Mouse (Mus musculus) heart, postnatal 14 days (tissue): ENCODE results near the gene Hbq1b. TPM values are rescaled to one million over a fixed set of nuclear protein-coding genes. Genes with fewer than 3 reads are reported as not detected.

ENCODE experiments used
- DNase-seq, 2 experiments: peaks; one replicate each; pipeline ENCODE4 v3.0.0; 2021 to 2022
- intact Hi-C: fragments of 180-260 bp; cut with DNase I; formaldehyde crosslinking; loops from one replicate; pipeline ENCODE4 v1.15.1; 2025
- long read RNA-seq, 2 experiments: library from polyadenylated mRNA; stranded (forward); transcript quantifications; one replicate each; pipeline ENCODE4 v2.0.0; 2021
- total RNA-seq, 2 experiments: library from RNA; stranded (reverse); gene quantifications; 2 replicates each; pipeline ENCODE4 v1.2.3; 2021

Hbq1b gene
- total RNA-seq, result 1 to 10 TPM; 2.9 TPM
- long read RNA-seq, experiment 1, partial matches to known transcripts, result 1 of 2 reads
- long read RNA-seq, experiment 1, other reads (novel, unspliced or antisense), result 0 of 2 reads
- long read RNA-seq, experiment 2, result 0 reads

DNA sequence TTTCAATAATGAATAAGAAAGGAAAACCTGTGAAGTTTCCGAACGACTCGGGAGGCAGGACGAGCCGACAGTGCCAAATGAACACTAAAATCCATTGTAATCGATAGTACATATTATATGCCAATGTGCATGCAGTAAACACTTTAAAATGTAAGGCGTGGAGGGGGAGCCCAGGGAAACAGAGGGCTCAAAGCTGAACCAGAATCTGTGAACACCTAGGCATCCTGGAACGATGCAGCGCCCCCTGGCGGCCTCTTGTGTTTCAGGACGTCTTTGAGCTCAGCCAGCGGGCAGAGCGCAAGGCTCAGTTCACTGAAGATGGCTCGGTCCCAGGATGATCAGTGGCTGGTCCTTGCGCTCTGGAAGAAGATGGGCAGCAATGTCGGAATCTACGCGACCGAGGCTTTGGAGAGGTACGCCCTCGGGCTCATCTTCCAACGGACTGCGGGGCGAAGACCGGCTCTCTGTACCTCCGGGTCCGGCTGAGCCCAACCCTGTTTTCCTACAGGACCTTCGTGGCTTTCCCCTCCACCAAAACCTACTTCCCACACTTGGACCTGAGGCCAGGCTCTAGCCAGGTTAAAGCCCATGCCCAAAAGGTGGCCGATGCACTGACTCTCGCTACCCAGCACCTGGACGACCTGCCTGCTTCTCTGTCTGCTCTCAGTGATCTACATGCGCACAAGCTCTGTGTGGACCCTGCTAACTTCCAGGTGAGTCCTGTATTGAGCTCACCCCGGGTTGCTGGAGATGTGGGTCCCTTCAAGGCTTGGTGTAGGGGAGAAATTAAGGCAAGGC lies at the start of gene Hbq1b:
Gene Hbq1b (plus strand): TSS at position 271 of the 798 bp plus-strand sequence.
- intact Hi-C loops, result loop anchor here (1.0 to 5.0 kb wide), 3 partner anchors 35 to 104 kb away; no protein-coding TSS in a partner anchor
- peak; percentile 72 to 83 for DNase-seq

- DNase-seq, result no peak
- intact Hi-C loops, result no loop called here
Observed at GRCm38 (mm10) chr11:32237411-32237795, 49.4 kb upstream of the Hbq1b start.

DNA sequence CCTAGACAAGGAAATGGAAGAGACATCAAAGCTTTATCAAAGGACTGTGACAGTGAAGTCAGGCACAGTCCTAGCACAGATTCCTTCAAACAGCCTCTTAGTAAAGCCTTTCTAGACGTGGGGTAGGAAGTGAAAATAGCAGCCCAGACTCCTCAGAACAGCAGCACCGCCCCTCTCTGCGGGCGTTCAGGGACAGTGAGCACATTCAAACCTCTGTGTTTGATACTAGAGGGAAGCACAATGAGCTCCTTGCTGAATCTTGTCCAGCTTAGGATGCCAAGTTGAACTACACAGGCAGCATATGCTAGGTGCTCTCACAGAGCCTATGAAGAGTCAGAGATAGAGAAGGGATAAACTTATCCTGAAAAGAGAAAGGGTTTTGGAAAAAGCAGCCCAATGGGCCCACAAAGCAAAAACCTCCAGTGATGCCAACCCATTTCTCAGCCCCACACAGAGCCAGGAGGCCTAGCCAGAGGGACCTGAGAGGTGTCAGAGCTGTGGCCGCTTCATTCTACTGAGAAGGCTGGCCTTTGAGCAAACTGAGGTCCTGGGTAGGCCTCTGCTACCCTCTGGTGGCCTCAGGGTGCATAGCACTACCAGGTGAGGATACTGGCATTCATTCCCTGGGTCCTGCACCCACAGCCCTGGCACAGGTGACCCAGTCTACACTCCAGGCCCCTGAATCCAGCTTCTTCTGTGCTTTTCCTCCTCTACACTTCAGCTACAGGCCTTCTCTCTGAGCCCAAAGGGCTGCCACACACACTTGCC lies 48.5 kb upstream of the Hbq1b start:
- intact Hi-C loops, result loop anchor here (1.0 to 2.0 kb wide), 3 partner anchors 21 to 55 kb away; partner anchors contain the start of gene Hbq1b
- peak; percentile 71 to 81 for DNase-seq

- DNase-seq, result no peak
- intact Hi-C loops, result no loop called here
Observed at GRCm38 (mm10) chr11:32241391-32241790, 45.4 kb upstream of the Hbq1b start.

DNA sequence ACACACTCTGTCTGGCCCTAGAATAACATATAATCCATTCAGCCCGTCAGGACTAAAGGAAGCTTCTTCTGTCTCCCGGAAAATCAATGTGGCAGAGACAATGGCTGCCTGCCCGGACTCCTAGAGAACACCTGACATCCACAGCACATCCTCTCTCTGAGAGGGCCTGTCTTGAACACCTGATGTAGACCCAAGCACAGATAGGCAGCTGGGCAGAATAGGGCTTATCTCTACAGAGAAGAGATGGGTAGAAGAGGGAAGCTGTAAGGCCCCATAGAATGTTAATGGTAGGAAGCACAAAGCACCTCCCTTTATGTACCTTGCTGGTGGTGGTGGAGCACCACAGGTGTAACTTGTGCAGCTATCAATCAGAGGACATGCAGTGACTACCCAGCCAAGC lies 44.6 kb upstream of the Hbq1b start:
- intact Hi-C loops, result no loop called here
- DNase-seq, result no peak

DNA sequence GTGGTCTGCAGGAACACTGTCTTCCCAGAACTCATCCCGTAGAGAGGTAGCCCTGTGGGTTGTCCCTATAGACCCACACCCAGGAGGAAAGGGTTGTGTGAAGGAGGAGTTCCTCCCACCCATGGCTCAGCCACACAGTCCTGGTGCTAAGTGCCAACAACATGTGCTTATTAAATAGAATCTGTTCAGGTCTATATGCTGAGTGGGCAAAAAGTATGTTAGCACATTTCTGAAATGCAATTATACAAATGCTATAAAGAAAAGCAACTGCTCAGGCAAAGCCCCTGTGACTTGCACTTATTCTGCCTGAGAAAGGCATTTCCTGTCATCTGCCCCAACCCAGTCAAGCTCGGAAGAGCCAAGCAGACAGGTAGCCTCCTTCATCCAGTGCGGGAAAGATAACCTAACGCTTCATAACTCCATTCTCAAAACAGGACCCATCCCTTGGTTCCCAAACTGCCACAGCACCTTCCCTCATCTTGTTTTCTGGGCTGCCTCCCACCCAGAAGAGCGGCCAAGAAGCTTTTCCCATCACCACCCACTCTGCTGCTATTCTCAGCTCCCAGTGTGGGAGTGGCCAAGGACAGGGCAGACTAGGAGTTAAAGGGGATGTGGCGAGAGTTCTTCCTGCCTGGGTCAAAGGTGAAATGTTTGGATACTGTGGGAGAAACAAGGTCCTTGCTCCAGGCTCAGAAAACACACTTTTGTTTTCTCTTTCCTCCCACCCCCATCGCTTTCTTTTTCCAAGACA lies 43.4 kb upstream of the Hbq1b start:
- intact Hi-C loops, result no loop called here
- DNase-seq, result no peak

- DNase-seq, result peak; percentile 47 to 60
- intact Hi-C loops, result no loop called here
Observed at GRCm38 (mm10) chr11:32244064-32244463, 42.7 kb upstream of the Hbq1b start.

DNA sequence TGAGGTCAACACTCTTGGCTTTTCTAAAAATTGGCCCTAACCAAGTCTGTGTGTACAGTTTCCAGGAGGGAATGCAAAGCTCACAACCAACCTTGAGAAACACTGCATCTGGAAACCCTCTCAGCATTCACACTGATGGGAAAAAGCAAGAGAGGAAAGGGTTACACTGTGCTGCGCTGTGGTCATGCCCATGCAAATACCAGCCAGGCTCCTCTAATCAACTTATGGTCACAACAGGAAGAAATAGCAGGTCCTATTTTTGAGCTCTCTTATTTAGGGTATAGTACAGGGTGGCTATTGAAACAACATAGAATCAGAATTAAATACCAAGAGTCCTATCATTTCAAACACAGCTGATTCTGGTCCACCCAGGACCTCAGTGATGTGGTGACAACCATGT lies 42.1 kb upstream of the Hbq1b start:
- intact Hi-C loops, result no loop called here
- no peak for DNase-seq

DNA sequence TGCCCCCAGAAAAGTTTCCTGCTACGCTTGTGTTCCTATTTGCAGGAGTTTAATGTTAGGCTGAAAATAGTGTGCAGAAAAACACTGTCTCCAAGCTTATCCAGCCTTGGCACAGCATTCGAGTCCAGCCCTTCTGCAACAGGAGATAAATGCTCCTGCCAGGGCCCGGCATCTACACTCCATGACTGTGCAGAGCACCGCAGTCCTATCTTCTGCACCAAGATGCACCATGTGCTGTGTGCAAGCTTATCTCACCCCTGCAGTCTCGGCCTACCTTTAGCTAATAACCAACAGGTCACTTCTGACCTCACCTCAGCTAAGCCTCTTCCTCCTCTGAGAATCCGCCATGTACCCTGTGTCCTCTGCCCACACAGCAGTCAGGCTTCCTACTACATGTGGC lies 41.2 kb upstream of the Hbq1b start:
- DNase-seq, result no peak
- intact Hi-C loops, result no loop called here

- DNase-seq, result no peak
- intact Hi-C loops, result no loop called here
Observed at GRCm38 (mm10) chr11:32247068-32247467, 39.7 kb upstream of the Hbq1b start.

DNA sequence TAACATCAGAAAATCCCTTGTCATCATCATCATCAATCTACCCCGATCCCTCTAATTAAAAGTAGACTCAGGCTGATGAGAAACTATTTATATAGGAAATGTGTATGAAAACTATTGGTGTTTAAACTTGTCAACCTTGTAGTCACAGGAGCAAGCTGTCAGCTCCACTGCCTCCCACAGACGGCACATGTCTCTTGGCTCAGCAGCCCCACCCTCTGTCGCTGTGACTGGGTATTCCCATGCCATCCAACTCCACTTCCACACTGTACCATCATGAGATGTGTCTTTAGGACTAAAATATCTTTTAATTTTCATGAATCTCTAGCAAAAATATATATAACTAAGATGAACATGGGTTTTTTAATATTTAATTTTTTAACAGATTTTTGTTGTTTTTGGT lies 38.4 kb upstream of the Hbq1b start:
- DNase-seq, result no peak
- intact Hi-C loops, result no loop called here

DNA sequence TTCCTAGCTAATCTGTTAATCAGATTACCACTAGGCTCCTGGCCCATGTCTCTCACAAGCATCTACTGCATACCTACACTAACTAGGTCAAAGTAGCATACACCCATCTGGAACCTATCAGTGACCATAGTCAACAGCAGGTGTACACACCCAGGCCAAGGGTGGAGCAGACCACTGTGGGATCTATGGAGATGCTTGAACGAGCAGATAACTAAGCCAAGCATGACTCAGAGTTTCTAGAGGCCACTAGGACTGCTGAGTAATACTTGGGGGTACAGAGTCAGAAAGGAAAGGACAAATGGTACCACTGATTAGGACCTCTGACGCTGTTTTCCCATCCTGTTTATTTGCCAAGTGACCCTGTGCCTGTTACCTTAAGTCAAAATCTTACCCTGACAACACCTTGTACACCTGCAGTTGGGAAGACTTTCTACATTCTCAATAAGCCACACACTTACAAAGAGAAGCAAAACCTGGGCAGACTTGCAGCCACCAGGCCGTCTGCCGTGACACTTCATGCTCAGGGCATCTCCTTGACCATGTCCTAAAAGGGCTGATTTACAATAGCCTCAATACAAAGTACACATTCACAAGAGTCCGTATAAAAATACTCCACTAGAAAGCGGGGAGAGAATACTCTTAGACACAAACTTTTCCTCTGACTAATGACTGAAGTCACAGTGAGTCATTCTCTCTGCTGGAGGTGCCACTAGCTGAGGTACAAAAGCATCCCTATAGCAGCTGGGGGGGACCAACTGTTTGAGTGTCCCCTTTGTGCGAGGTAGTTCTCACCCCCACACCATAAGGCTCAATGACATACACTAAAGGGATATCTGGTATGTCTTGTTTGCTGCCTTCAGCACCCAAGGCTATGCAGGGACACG lies 35.6 kb upstream of the Hbq1b start:
- intact Hi-C loops, result no loop called here
- no peak for DNase-seq

- intact Hi-C loops, result no loop called here
- DNase-seq, result no peak
Observed at GRCm38 (mm10) chr11:32253121-32253520, 33.6 kb upstream of the Hbq1b start.

GRCm38 (mm10) chr11:32256146-32256545 lies 30.6 kb upstream of the Hbq1b start:
- intact Hi-C loops, result no loop called here
- DNase-seq, result no peak

DNA sequence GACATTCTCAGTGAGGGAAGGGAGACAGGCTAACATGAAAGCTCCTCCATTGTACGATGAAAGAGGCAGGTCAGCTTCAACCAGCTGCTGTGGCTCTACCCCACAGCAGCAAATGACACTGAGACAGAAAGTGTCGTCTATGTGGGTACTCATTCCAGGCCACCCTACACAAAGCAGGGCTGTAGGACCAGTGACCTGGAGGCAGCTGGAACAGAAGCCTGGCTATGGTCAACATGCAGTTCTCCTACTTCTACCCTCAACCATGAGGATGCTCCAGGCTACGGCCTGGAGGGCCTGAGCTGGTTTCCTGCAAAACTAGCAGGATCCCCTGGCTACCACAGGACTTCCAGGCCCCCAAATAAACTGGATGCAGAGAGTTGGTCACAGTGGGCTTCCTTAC lies 30.2 kb upstream of the Hbq1b start:
- DNase-seq, result no peak
- intact Hi-C loops, result no loop called here

DNA sequence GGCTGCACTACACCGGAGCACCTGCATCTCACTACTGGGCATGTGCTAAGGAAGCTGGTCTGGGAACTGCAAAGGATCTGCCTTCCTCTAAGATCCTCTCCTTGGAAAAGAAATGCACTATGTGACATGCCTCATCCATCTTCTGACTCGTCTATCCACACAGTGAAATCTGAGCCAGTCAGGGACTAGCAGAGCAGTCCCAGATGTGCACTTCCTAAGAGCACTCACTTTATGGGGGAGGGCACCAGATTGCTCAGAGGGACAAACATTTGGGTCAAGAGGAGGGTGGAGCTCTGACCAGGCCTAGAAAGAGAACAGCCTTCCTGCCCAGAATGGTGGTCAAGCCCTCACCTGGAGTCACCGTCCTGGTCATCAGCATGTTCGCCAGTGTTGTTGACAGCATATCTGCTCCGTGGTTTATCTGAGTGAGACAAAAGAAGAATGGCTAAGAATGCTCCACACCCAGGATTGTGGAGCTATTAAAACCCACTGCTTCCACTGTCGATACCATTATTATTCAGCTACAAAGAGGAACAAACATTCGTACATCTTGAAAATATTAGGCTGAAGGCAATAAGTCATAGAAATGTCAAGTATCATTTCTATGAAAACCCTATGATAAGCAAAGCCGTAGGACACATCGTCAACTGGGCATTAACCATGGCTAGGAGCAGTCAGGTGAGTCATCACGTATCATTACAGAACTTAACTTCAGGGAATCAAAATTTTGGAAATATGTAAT lies 23.9 kb upstream of the Hbq1b start:
- no peak for DNase-seq
- intact Hi-C loops, result no loop called here

DNA sequence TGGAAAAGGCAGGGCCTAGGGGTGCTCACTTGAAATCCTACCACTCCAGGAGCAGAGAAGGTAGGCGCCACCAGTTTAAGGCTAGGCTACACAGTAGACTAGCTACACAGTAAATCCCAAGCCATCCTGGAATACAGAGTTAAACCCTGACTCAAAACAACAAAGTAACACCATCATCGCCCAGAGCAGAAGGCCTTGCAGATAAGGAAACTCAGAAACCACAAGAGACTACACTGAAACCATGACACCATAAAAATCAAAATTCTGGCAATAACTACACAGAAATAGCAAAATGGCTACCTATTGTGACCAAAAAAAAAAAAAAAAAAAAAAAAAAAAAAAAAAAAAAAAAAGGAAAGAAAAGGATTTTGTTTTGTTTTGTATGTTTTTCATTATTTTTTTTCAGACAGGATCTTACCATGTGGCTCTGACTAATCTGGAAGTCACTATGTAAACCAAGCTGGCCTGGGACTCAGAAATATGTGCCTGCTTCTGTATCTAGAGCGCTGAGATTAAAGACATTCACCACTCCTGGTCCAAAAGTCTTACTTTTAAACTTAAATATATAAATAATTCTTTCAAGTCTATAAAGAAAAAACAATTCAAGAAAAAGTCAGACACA lies 21.5 kb upstream of the Hbq1b start:
- DNase-seq, result no peak
- intact Hi-C loops, result no loop called here

DNA sequence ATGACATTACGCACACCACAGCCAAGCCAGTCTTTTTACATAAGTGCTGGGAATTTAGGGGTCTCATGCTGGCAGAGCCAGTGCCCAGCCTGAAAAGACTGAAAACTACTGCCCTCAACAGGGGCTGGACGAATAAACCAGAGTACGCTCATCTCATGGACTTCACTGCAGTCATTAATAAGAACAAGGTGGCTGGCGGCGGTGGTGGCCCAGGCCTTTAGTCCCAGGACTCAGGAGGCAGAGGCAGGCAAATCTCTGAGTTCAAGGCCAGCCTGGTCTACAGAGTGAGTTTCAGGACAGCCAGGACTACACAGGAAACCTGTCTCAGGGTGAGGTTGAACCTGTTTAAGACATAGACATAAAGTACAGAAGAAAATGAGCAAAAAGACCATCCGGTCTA lies 20.6 kb upstream of the Hbq1b start:
- DNase-seq, result no peak
- intact Hi-C loops, result no loop called here

GRCm38 (mm10) chr11:32266776-32267175 lies 20.0 kb upstream of the Hbq1b start:
- DNase-seq, result no peak

More at GRCm38 (mm10) chr11:32266776-32267175, 20.0 kb upstream of the Hbq1b start:
- intact Hi-C loops, result no loop called here
